Mouse (Mus musculus) intestine, embryonic 16.5 days (tissue): ENCODE measurements at regions not wholly inside any gene's neighbourhood (a gene's known extent, or its start where the extent isn't known, plus 50 kb on each side); places are given as distances from the start of the nearest gene placed in this dataset.
A peak's percentile ranks its signal among the peaks of the same experiment; 100 is the strongest.
"Not testable (repeated sequence)": the region's sequence is repeated elsewhere in the genome, so short reads cannot be mapped to it uniquely, and the experiment has no call there.

Experiments
- ATAC-seq: fragments of 200-750 bp; cut with Nextera tagmentation; 2 replicates; pipeline ENCODE4 v1.8.0; 2017; ENCODE audit warnings: moderate TSS enrichment, moderate library complexity
- H3K27ac ChIP-seq: fragments of 300-500 bp; sonication (generic); 2 replicates; pipeline ENCODE4 v1.5.1; 2014; ENCODE audit warnings: mild to moderate bottlenecking, low read length
- H3K27me3 ChIP-seq: fragments of 300-500 bp; sonication (generic); replicated peaks from 2 replicates; pipeline ENCODE4 v1.6.1; 2014; ENCODE audit warnings: low read length, control low read depth, mixed read lengths; ENCODE audit not compliant: control insufficient read depth, insufficient read depth
- H3K36me3 ChIP-seq: fragments of 300-500 bp; sonication (generic); 2 replicates; pipeline ENCODE4 v1.6.1; 2014; ENCODE audit warnings: low read length, control low read depth; ENCODE audit not compliant: control insufficient read depth, insufficient read depth
- H3K4me1 ChIP-seq: fragments of 300-500 bp; sonication (generic); 2 replicates; pipeline ENCODE4 v1.6.1; 2014; ENCODE audit warnings: low read length, control low read depth, mixed read lengths; ENCODE audit not compliant: control insufficient read depth, insufficient read depth
- H3K4me2 ChIP-seq: fragments of 300-500 bp; sonication (generic); 2 replicates; pipeline ENCODE4 v1.6.1; 2014; ENCODE audit warnings: low read depth, low read length, control low read depth
- H3K4me3 ChIP-seq: fragments of 300-500 bp; sonication (generic); 2 replicates; pipeline ENCODE4 v1.5.1; 2014; ENCODE audit warnings: mild to moderate bottlenecking, low read length
- H3K9ac ChIP-seq: fragments of 300-500 bp; sonication (generic); 2 replicates; pipeline ENCODE4 v1.6.1; 2014; ENCODE audit warnings: low read depth, low read length
- H3K9me3 ChIP-seq: fragments of 300-500 bp; sonication (generic); 2 replicates; pipeline ENCODE4 v1.6.1; 2016; ENCODE audit warnings: low read length, control low read depth; ENCODE audit not compliant: control insufficient read depth
- WGBS: fragments of 180-500 bp; shearing (Covaris S2); extraction: QIAGEN DNeasy Blood & Tissue Kit; methylation state at CpG from one replicate; pipeline ENCODE4 v1.1.7; 2014; 5-methylcytosine and 5-hydroxymethylcytosine counted together

GRCm38 (mm10) chr3:40425183-40425844 lies 105.8 kb upstream of the Intu start:
- not testable (repeated sequence) for H3K36me3 ChIP-seq, H3K4me3 ChIP-seq, H3K4me1 ChIP-seq, H3K27me3 ChIP-seq, H3K4me2 ChIP-seq, H3K27ac ChIP-seq, H3K9me3 ChIP-seq, ATAC-seq, H3K9ac ChIP-seq
- WGBS, result 42% methylated on average over 16 of the region's 18 CpGs

DNA sequence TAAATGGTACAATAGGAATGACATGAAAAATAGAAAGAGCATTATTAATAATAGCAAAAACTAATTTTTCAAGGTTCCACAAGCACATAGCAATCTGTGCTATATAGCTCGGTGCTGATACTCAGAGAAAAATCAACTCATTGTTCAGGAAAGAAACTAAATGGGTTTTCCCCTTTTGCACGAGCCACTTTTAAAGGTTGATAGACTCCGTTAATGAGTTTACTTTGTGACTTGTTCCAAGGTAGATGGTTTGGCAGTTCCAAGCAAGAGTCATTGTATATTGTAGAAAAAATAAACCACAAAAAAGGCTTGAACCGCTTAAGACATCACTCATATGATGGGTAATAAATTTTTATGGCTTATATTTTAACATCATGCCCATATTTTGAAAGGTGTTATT lies 105.0 kb upstream of the Intu start:
- no peak overlapping the region for H3K4me3 ChIP-seq
- H3K27ac ChIP-seq, result no peak overlapping the region
- no peak for ATAC-seq
- no peak overlapping the region for H3K9ac ChIP-seq
- H3K9me3 ChIP-seq, result no peaks in the 10 kb centered on the region
- no peaks in the 10 kb centered on the region for H3K4me1 ChIP-seq
- H3K4me2 ChIP-seq, result no peak overlapping the region
- no peaks in the 10 kb centered on the region for H3K27me3 ChIP-seq
- no peaks in the 10 kb centered on the region for H3K36me3 ChIP-seq
- 65% methylated on average over 4 of the region's 4 CpGs for WGBS

DNA sequence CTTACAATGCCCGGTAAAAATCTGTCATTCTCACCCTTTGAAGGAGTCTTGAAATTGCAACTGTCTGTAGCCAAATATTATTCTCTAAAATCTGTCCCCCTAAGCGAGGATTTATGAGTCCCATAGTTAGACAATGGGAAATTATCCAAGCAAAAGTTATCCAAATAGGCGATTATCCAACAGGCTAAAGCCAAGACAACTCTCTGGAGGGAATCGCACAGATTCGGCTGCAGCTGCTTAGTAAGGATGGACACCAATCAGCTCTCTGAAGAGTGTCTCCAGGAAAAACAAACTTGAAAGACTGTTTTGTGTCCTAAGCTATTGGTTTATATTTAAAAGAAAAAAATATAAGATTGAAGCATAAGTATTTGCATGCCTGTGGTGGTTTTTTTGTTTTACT lies 103.1 kb upstream of the Intu start:
- H3K9ac ChIP-seq, result no peak overlapping the region
- H3K4me2 ChIP-seq, result no peak overlapping the region
- 55% methylated on average over 5 of the region's 5 CpGs for WGBS
- no peak overlapping the region for H3K4me3 ChIP-seq
- ATAC-seq, result no peak
- H3K36me3 ChIP-seq, result no peaks in the 10 kb centered on the region
- H3K27ac ChIP-seq, result no peak overlapping the region
- no peaks in the 10 kb centered on the region for H3K27me3 ChIP-seq
- no peaks in the 10 kb centered on the region for H3K9me3 ChIP-seq
- H3K4me1 ChIP-seq, result no peaks in the 10 kb centered on the region

DNA sequence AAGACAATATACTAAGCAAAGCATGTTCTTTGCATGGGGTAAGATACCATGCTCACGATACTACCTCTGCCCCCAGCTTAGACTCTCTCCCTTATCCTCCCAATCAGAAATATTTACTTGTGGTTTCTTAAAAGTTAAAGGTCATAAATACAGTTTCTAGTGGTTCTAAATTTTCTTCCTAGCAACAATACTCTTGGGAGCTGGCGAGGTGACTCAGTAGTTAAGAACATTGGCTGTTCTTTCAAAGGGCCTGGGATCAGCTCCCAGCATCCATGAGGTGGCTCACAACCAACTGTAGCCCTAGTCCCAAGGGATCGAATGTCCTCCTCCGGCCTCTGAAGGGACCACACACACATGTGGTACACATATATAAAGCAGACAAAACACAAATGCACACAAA lies 92.8 kb upstream of the Intu start:
- Histone ChIP-seq H3K4me1 (no peaks in the 10 kb centered on the region), H3K27me3 (no peaks in the 10 kb centered on the region), H3K4me3 (no peak overlapping the region), H3K27ac (no peak overlapping the region), H3K9me3 (no peaks in the 10 kb centered on the region), H3K4me2 (no peak overlapping the region), H3K9ac (no peak overlapping the region), H3K36me3 (no peaks in the 10 kb centered on the region)
- 88% methylated on average over 4 of the region's 4 CpGs for WGBS
- no peak for ATAC-seq

- Histone ChIP-seq H3K4me1 (peaks cover 2% of the 10 kb centered on the region; the same call in 1 of the 2 replicates), H3K27me3 (no peaks in the 10 kb centered on the region), H3K4me3 (no peak overlapping the region), H3K4me2 (no peak overlapping the region), H3K36me3 (no peaks in the 10 kb centered on the region), H3K9me3 (no peaks in the 10 kb centered on the region), H3K9ac (no peak overlapping the region), H3K27ac (no peak overlapping the region)
- ATAC-seq, result no peak
- WGBS, result 53% methylated on average over 14 of the region's 14 CpGs
Measured at GRCm38 (mm10) chr3:40441092-40442036, 89.7 kb upstream of the Intu start.

GRCm38 (mm10) chr3:40443788-40444595 lies 87.1 kb upstream of the Intu start:
- Histone ChIP-seq H3K9ac (no peak overlapping the region), H3K4me2 (0 out of 2 replicates have a peak overlapping the region, but pooled peaks have one; percentile 11), H3K4me3 (no peak overlapping the region), H3K4me1 (peaks cover 2% of the 10 kb centered on the region; the same call in 1 of the 2 replicates), H3K27ac (no peak overlapping the region), H3K36me3 (no peaks in the 10 kb centered on the region), H3K27me3 (no peaks in the 10 kb centered on the region), H3K9me3 (no peaks in the 10 kb centered on the region)
- 30% methylated on average over 20 of the region's 20 CpGs for WGBS
- no peak for ATAC-seq

DNA sequence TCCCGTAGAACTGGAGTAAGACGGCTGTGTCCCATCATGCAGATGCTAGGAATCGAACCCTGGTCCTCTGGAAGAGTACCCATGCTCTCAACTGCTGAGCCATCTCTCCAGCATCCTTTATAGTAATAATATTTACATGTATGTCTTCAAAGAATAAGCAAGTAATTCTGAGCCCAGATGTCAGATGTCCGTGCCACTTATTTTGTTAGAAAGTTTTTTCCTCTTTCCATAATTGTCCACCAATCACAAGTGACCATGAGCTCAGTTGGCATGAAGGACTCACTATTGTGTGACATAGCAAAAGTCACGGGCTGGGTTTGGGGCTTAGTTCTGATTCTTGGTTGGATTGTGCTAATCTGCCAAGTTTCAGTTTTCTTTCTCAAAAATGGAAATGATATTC lies 78.1 kb upstream of the Intu start:
- no peak overlapping the region for H3K4me3 ChIP-seq
- no peaks in the 10 kb centered on the region for H3K4me1 ChIP-seq
- no peaks in the 10 kb centered on the region for H3K36me3 ChIP-seq
- no peaks in the 10 kb centered on the region for H3K27me3 ChIP-seq
- H3K9ac ChIP-seq, result no peak overlapping the region
- no peak overlapping the region for H3K4me2 ChIP-seq
- 82% methylated on average over 5 of the region's 5 CpGs for whole genome bisulfite sequencing
- no peaks in the 10 kb centered on the region for H3K9me3 ChIP-seq
- no peak overlapping the region for H3K27ac ChIP-seq
- no peak for ATAC-seq

- H3K27me3 ChIP-seq, result no peaks in the 10 kb centered on the region
- ATAC-seq, result no peak
Measured at GRCm38 (mm10) chr3:40453552-40453951, 77.5 kb upstream of the Intu start.

GRCm38 (mm10) chr3:40456070-40456469 lies 75.0 kb upstream of the Intu start:
- H3K4me2 ChIP-seq, result no peak overlapping the region
- 86% methylated on average over 2 of the region's 2 CpGs for WGBS
- no peak overlapping the region for H3K27ac ChIP-seq
- H3K4me3 ChIP-seq, result no peak overlapping the region
- H3K36me3 ChIP-seq, result no peaks in the 10 kb centered on the region
- no peaks in the 10 kb centered on the region for H3K4me1 ChIP-seq
- H3K9me3 ChIP-seq, result no peaks in the 10 kb centered on the region
- H3K27me3 ChIP-seq, result no peaks in the 10 kb centered on the region
- ATAC-seq, result no peak
- no peak overlapping the region for H3K9ac ChIP-seq

More at GRCm38 (mm10) chr3:40453552-40453951, 77.5 kb upstream of the Intu start:
- Histone ChIP-seq H3K27ac (no peak overlapping the region), H3K4me3 (no peak overlapping the region), H3K4me1 (no peaks in the 10 kb centered on the region), H3K36me3 (no peaks in the 10 kb centered on the region), H3K4me2 (no peak overlapping the region), H3K9ac (no peak overlapping the region), H3K9me3 (no peaks in the 10 kb centered on the region)
- WGBS, result 41% methylated on average over 4 of the region's 4 CpGs
